Mouse (Mus musculus): ENCODE results near the gene Adamtsl3. TPM values are rescaled to one million over a fixed set of nuclear protein-coding genes. Genes with fewer than 3 reads are reported as not detected.

Gene Adamtsl3
- total and polyA plus RNA-seq, 2 experiments from 2014 or later = 1.2 to 4.2 TPM

GRCm38 (mm10) chr7:82346706-82347105 is 11.2 kb downstream of the Adamtsl3 start:
- Histone ChIP-seq H3K27me3 (ENCODE audit: insufficient read depth, low read length) (no peaks in the 10 kb centered on the region), H3K27ac (ENCODE audit: low read depth, low read length) (no peak overlapping the region), H3K4me3 (ENCODE audit: low read depth, low read length) (no peak overlapping the region), H3K4me1 (ENCODE audit: insufficient read depth, low read length) (no peaks in the 10 kb centered on the region), H3K4me2 (ENCODE audit: low read depth, low read length, poor library complexity, severe bottlenecking) (no peak overlapping the region), H3K9me3 (ENCODE audit: low read length) (no peaks in the 10 kb centered on the region), H3K9ac (replicated peaks; ENCODE audit: low read length, poor library complexity, severe bottlenecking) (no peak overlapping the region), H3K36me3 (ENCODE audit: insufficient read depth, low read length) (no peaks in the 10 kb centered on the region)
- ATAC-seq (ENCODE audit: low FRiP score) = no peak
- no peak for DNase-seq (ENCODE audit: low spot score)
- 85% methylated on average over 2 of the region's 2 CpGs for WGBS
- TF ChIP-seq CTCF (IDR thresholded peaks at IDR 0.05) = no peak

GRCm38 (mm10) chr7:82349796-82350195 is 14.3 kb downstream of the Adamtsl3 start:
- DNase-seq (ENCODE audit: low spot score) (no peak), ATAC-seq (ENCODE audit: low FRiP score) (no peak)
- Histone ChIP-seq H3K9ac (replicated peaks; ENCODE audit: low read length, poor library complexity, severe bottlenecking) (no peak overlapping the region), H3K4me2 (ENCODE audit: low read depth, low read length, poor library complexity, severe bottlenecking) (no peak overlapping the region), H3K27ac (ENCODE audit: low read depth, low read length) (no peak overlapping the region), H3K27me3 (ENCODE audit: insufficient read depth, low read length) (no peaks in the 10 kb centered on the region), H3K36me3 (ENCODE audit: insufficient read depth, low read length) (no peaks in the 10 kb centered on the region), H3K9me3 (ENCODE audit: low read length) (no peaks in the 10 kb centered on the region), H3K4me1 (ENCODE audit: insufficient read depth, low read length) (no peaks in the 10 kb centered on the region), H3K4me3 (ENCODE audit: low read depth, low read length) (no peak overlapping the region)
- no peak for TF ChIP-seq CTCF (IDR thresholded peaks at IDR 0.05)
- WGBS = 86% methylated on average over 7 of the region's 7 CpGs

- Histone ChIP-seq H3K27me3 (ENCODE audit: insufficient read depth, low read length) (no peaks in the 10 kb centered on the region), H3K9ac (replicated peaks; ENCODE audit: low read length, poor library complexity, severe bottlenecking) (no peak overlapping the region), H3K4me1 (ENCODE audit: insufficient read depth, low read length) (no peaks in the 10 kb centered on the region), H3K36me3 (ENCODE audit: insufficient read depth, low read length) (no peaks in the 10 kb centered on the region), H3K4me3 (ENCODE audit: low read depth, low read length) (no peak overlapping the region), H3K27ac (ENCODE audit: low read depth, low read length) (no peak overlapping the region), H3K4me2 (ENCODE audit: low read depth, low read length, poor library complexity, severe bottlenecking) (no peak overlapping the region), H3K9me3 (ENCODE audit: low read length) (no peaks in the 10 kb centered on the region)
- DNase-seq (ENCODE audit: low spot score) = no peak
- ATAC-seq (ENCODE audit: low FRiP score) = no peak
- TF ChIP-seq CTCF (IDR thresholded peaks at IDR 0.05) = no peak
- 75% methylated on average over 3 of the region's 3 CpGs for WGBS
Measured at GRCm38 (mm10) chr7:82350421-82350820, 14.9 kb downstream of the Adamtsl3 start.

GRCm38 (mm10) chr7:82359146-82359545 is 23.7 kb downstream of the Adamtsl3 start:
- no peak for ATAC-seq (ENCODE audit: low FRiP score)
- Histone ChIP-seq H3K9me3 (ENCODE audit: low read length) (no peaks in the 10 kb centered on the region), H3K27ac (ENCODE audit: low read depth, low read length) (no peak overlapping the region), H3K4me2 (ENCODE audit: low read depth, low read length, poor library complexity, severe bottlenecking) (no peak overlapping the region), H3K4me1 (ENCODE audit: insufficient read depth, low read length) (no peaks in the 10 kb centered on the region), H3K4me3 (ENCODE audit: low read depth, low read length) (no peak overlapping the region), H3K9ac (replicated peaks; ENCODE audit: low read length, poor library complexity, severe bottlenecking) (no peak overlapping the region), H3K36me3 (ENCODE audit: insufficient read depth, low read length) (no peaks in the 10 kb centered on the region), H3K27me3 (ENCODE audit: insufficient read depth, low read length) (no peaks in the 10 kb centered on the region)
- WGBS = 79% methylated on average over 5 of the region's 5 CpGs
- DNase-seq (ENCODE audit: low spot score) = no peak
- no peak for TF ChIP-seq CTCF (IDR thresholded peaks at IDR 0.05)

- H3K27me3 ChIP-seq (ENCODE audit: insufficient read depth, low read length) = no peaks in the 10 kb centered on the region
- H3K4me1 ChIP-seq (ENCODE audit: insufficient read depth, low read length) = no peaks in the 10 kb centered on the region
- DNase-seq (ENCODE audit: low spot score) (no peak), ATAC-seq (ENCODE audit: low FRiP score) (no peak)
- H3K9me3 ChIP-seq (ENCODE audit: low read length) = no peaks in the 10 kb centered on the region
- no peak overlapping the region for H3K27ac ChIP-seq (ENCODE audit: low read depth, low read length)
- no peak overlapping the region for H3K4me2 ChIP-seq (ENCODE audit: low read depth, low read length, poor library complexity, severe bottlenecking)
- H3K36me3 ChIP-seq (ENCODE audit: insufficient read depth, low read length) = no peaks in the 10 kb centered on the region
- no peak for TF ChIP-seq CTCF (IDR thresholded peaks at IDR 0.05)
- H3K9ac ChIP-seq (replicated peaks; ENCODE audit: low read length, poor library complexity, severe bottlenecking) = no peak overlapping the region
- H3K4me3 ChIP-seq (ENCODE audit: low read depth, low read length) = no peak overlapping the region
- WGBS = 67% methylated on average over 5 of the region's 5 CpGs
Measured at GRCm38 (mm10) chr7:82359674-82360073, 24.2 kb downstream of the Adamtsl3 start.

GRCm38 (mm10) chr7:82360186-82360585 is 24.7 kb downstream of the Adamtsl3 start:
- no peaks in the 10 kb centered on the region for H3K36me3 ChIP-seq (ENCODE audit: insufficient read depth, low read length)
- H3K9ac ChIP-seq (replicated peaks; ENCODE audit: low read length, poor library complexity, severe bottlenecking) = no peak overlapping the region
- H3K27ac ChIP-seq (ENCODE audit: low read depth, low read length) = no peak overlapping the region
- DNase-seq (ENCODE audit: low spot score) = no peak
- H3K4me2 ChIP-seq (ENCODE audit: low read depth, low read length, poor library complexity, severe bottlenecking) = no peak overlapping the region
- no peak overlapping the region for H3K4me3 ChIP-seq (ENCODE audit: low read depth, low read length)
- TF ChIP-seq CTCF (IDR thresholded peaks at IDR 0.05) = no peak
- 89% methylated on average over 4 of the region's 4 CpGs for whole genome bisulfite sequencing
- no peaks in the 10 kb centered on the region for H3K9me3 ChIP-seq (ENCODE audit: low read length)
- H3K4me1 ChIP-seq (ENCODE audit: insufficient read depth, low read length) = no peaks in the 10 kb centered on the region
- H3K27me3 ChIP-seq (ENCODE audit: insufficient read depth, low read length) = no peaks in the 10 kb centered on the region
- ATAC-seq (ENCODE audit: low FRiP score) = no peak
